Mouse (Mus musculus) ES-E14 (cell line): Measurements from ENCODE around the gene Slc2a12. TPM values are rescaled to one million over a fixed set of nuclear protein-coding genes. Genes with fewer than 3 reads are reported as not detected.

Source experiments
- DNase-seq: peaks from one replicate; pipeline ENCODE4 v3.0.0-alpha.2; 2013; ENCODE audit warnings: low read depth, low spot score
- H3K27ac ChIP-seq: 2 replicates; pipeline ENCODE4 v1.5.1; 2012; ENCODE audit warnings: low read depth, mild to moderate bottlenecking, low read length, moderate library complexity, mixed read lengths; ENCODE audit not compliant: poor library complexity, insufficient read depth, severe bottlenecking
- H3K36me3 ChIP-seq: 2 replicates; pipeline ENCODE4 v1.6.1; 2012; ENCODE audit warnings: mild to moderate bottlenecking, low read length, moderate library complexity, mixed read lengths; ENCODE audit not compliant: control insufficient read depth, poor library complexity, insufficient read depth, severe bottlenecking
- H3K4me1 ChIP-seq, 2 experiments: fragments of 150-350 bp in 1 of 2; sonication (generic) in 1 of 2; 2 replicates each; pipeline ENCODE4 v1.6.1; 2012; ENCODE audit warnings: low read length in 2 of 2, mild to moderate bottlenecking in 1 of 2, mixed read lengths in 1 of 2; ENCODE audit not compliant: control insufficient read depth in 2 of 2, insufficient read depth in 2 of 2, poor library complexity in 1 of 2
- H3K4me3 ChIP-seq, 2 experiments: fragments of 150-350 bp in 1 of 2; sonication (generic) in 1 of 2; 2 replicates each; pipeline ENCODE4 v1.5.1; 2012; ENCODE audit warnings: low read length in 2 of 2, low read depth in 1 of 2, mild to moderate bottlenecking in 1 of 2, mixed read lengths in 1 of 2; ENCODE audit not compliant: insufficient read depth in 1 of 2, poor library complexity in 1 of 2, severe bottlenecking in 1 of 2
- H3K9ac ChIP-seq: 2 replicates; pipeline ENCODE4 v1.6.1; 2012; ENCODE audit warnings: low read depth, mild to moderate bottlenecking, low read length, mixed read lengths; ENCODE audit not compliant: poor library complexity, insufficient read depth, severe bottlenecking
- H3K9me3 ChIP-seq: fragments of 150-350 bp; sonication (generic); 2 replicates; pipeline ENCODE4 v1.6.1; 2012; ENCODE audit warnings: low read depth, mild to moderate bottlenecking, low read length; ENCODE audit not compliant: control insufficient read depth, insufficient read depth
- CHD2 ChIP-seq: IDR thresholded peaks from 2 replicates; pipeline ENCODE4 v1.6.1; 2014; ENCODE audit warnings: mild to moderate bottlenecking, low read depth, low read length, inconsistent platforms
- HCFC1 ChIP-seq: IDR thresholded peaks from 2 replicates; pipeline ENCODE4 v1.6.1; 2012; ENCODE audit warnings: low read length, inconsistent platforms, borderline replicate concordance; ENCODE audit not compliant: insufficient read depth
- MAFK ChIP-seq: IDR thresholded peaks from 2 replicates; pipeline ENCODE4 v1.6.1; 2014; ENCODE audit warnings: mild to moderate bottlenecking, low read depth, low read length, inconsistent platforms; ENCODE audit not compliant: insufficient read depth
- ZC3H11A ChIP-seq: IDR thresholded peaks from 2 replicates; pipeline ENCODE4 v1.6.1; 2012; ENCODE audit warnings: low read depth, mild to moderate bottlenecking, inconsistent platforms, low read length, borderline replicate concordance
- ZNF384 ChIP-seq: IDR thresholded peaks from 2 replicates; pipeline ENCODE4 v1.6.1; 2012; ENCODE audit warnings: low read depth, low read length, inconsistent platforms
- in situ Hi-C, 2 experiments: fragments of 600-800 bp; cut with MboI; formaldehyde crosslinking; loops; one replicate each; pipeline ENCODE4 v1.15.1; 2025; ENCODE audit warnings: low sequenced_read_pairs in 2 of 2, inconsistent platforms in 1 of 2; ENCODE audit not compliant: unreplicated experiment in 2 of 2
- total RNA-seq: library from RNA; depleted of rRNA; stranded (reverse); fragments of 300-350 nt; gene quantifications from 2 replicates; pipeline ENCODE4 v1.2.3, GENCODE M21; 2012

Slc2a12 gene
- total RNA-seq, 1 experiment: 0.54 TPM

DNA sequence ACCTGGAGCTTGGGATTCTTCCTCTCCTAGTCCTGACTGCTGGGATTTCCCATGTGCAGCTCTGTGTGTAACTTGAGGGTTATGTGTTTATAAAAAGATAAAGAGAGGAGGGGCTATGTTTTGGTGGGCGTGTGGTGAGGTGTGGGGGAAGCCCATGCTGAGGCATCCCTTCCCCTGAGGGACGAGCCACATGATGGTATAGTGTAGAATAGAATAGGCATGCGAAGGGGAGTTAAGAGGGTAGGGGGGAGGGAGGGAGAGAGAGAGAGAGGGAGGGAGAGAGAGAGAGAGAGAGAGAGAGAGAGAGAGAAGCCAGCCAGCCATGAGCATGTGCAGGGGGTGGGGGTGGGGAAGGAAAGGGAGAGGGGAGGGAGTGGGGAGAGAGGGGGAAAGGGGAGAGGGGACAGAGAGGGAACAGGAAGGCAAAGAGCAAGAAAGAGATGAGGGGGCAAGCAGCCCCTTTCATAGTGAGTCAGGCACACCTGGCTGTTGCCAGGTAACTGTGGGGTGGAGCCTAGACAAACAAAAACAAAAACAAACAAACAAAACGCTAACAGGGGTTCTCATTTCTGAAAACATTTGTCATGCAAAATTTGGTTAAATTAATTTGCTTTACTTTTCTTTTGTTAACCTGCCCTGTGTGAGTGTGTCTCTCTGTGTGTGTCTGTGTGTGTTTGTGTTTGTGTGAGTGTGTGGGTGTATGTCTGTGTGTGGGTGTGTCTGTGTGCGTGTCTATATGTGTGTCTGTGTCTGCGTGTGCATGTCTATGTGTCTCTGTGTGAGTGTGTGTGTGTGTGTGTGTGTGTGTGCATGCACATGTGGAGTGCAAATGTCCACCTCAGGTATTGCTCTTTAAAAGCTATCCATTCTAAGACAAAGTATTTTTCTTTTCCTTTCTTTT is 11.2 kb upstream of the Slc2a12 start:
- no peaks in the 10 kb centered on the region for H3K9me3 ChIP-seq
- DNase-seq: no peak
- TF ChIP-seq CHD2 (no peak), ZC3H11A (no peak), ZNF384 (no peak), MAFK (no peak), HCFC1 (no peak)
- no peak overlapping the region for H3K9ac ChIP-seq
- H3K27ac ChIP-seq: no peak overlapping the region
- in situ Hi-C loops: no loop called here
- no peaks in the 10 kb centered on the region for H3K36me3 ChIP-seq
- H3K4me3 ChIP-seq: no peak overlapping the region
- H3K4me1 ChIP-seq: peaks cover 0 to 5% of the 10 kb centered on the region in 2 experiments; a peak in 1 of 4 replicates

- Histone ChIP-seq H3K9me3 (no peaks in the 10 kb centered on the region), H3K4me3 (no peak overlapping the region), H3K27ac (no peak overlapping the region), H3K9ac (no peak overlapping the region), H3K36me3 (no peaks in the 10 kb centered on the region), H3K4me1 (peaks cover 0 to 5% of the 10 kb centered on the region in 2 experiments; a peak in 1 of 4 replicates)
- in situ Hi-C loops: no loop called here
- no peak for DNase-seq
- TF ChIP-seq CHD2: no peak
- no peak for TF ChIP-seq ZNF384
- no peak for TF ChIP-seq MAFK
- no peak for TF ChIP-seq HCFC1
- TF ChIP-seq ZC3H11A: no peak
These were observed 7.6 kb upstream of the Slc2a12 start for GRCm38 (mm10) chr10:22637241-22637640.

DNA sequence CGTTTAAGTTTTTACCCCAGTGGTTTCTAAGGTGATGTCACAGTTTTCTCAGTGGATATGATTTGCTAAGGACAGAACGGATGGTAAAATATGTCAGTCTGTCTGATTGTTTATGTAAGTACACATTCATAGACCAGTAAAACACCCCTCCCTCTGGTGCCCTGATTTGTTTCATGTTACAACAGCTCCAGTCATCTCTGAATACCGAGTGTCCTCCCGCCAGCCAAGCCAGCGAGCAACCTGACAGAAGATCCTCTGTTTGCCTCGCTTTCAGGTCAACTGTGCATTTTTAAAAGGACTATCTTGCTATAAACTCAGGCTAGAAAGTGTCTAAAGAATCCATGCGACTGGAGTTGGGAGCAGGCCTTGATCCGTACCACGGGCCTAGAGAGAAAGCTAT is 640 bp upstream of the Slc2a12 start:
- in situ Hi-C loops: no loop called here
- no peak overlapping the region for H3K4me3 ChIP-seq
- H3K27ac ChIP-seq: no peak overlapping the region
- TF ChIP-seq CHD2 (no peak), ZNF384 (no peak), ZC3H11A (no peak), HCFC1 (no peak), MAFK (no peak)
- no peak for DNase-seq
- no peaks in the 10 kb centered on the region for H3K9me3 ChIP-seq
- H3K4me1 ChIP-seq: 0 out of 4 replicates have a peak, but pooled peaks cover 0 to 1% of the 10 kb centered on the region in 2 experiments
- no peak overlapping the region for H3K9ac ChIP-seq
- H3K36me3 ChIP-seq: no peaks in the 10 kb centered on the region

DNA sequence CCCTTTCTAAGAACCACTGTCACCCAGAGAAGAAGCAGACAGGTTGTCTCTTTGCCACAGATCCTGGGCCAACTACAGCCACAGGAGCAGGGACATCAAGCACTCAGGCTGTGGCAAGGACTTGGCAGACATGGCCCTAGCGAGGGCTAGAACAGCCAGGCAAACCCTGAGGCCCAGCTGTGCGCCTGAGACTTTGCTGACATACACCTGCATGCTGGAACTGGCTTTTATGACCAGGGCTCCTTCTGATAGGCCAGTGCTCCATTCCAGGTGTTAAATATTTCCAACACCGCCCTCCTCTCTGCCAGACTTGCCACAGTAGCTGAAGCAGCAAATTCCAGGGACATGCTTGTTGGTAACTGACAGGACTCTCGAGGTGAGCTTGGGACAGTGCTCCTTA is 3.9 kb downstream of the Slc2a12 start:
- Histone ChIP-seq H3K9ac (no peak overlapping the region), H3K4me3 (no peak overlapping the region), H3K9me3 (no peaks in the 10 kb centered on the region), H3K4me1 (0 out of 4 replicates have a peak, but pooled peaks cover 0 to 1% of the 10 kb centered on the region in 2 experiments), H3K36me3 (no peaks in the 10 kb centered on the region), H3K27ac (no peak overlapping the region)
- DNase-seq: no peak
- in situ Hi-C loops: no loop called here
- TF ChIP-seq CHD2: no peak
- no peak for TF ChIP-seq ZNF384
- no peak for TF ChIP-seq ZC3H11A
- TF ChIP-seq HCFC1: no peak
- TF ChIP-seq MAFK: no peak

GRCm38 (mm10) chr10:22653820-22654219 is 9.0 kb downstream of the Slc2a12 start:
- Histone ChIP-seq H3K9me3 (no peaks in the 10 kb centered on the region), H3K9ac (no peak overlapping the region), H3K27ac (no peak overlapping the region), H3K4me1 (no peaks in the 10 kb centered on the region), H3K4me3 (no peak overlapping the region), H3K36me3 (no peaks in the 10 kb centered on the region)
- TF ChIP-seq ZNF384: no peak
- TF ChIP-seq ZC3H11A: no peak
- TF ChIP-seq MAFK: no peak
- no peak for TF ChIP-seq HCFC1
- TF ChIP-seq CHD2: no peak
- DNase-seq: no peak
- in situ Hi-C loops: no loop called here
